Mouse (Mus musculus): Measurements from ENCODE around the gene Gpr143.
"Not testable (repeated sequence)": the region's sequence is repeated elsewhere in the genome, so short reads cannot be mapped to it uniquely, and the experiment has no call there.

The Gpr143 gene

DNA sequence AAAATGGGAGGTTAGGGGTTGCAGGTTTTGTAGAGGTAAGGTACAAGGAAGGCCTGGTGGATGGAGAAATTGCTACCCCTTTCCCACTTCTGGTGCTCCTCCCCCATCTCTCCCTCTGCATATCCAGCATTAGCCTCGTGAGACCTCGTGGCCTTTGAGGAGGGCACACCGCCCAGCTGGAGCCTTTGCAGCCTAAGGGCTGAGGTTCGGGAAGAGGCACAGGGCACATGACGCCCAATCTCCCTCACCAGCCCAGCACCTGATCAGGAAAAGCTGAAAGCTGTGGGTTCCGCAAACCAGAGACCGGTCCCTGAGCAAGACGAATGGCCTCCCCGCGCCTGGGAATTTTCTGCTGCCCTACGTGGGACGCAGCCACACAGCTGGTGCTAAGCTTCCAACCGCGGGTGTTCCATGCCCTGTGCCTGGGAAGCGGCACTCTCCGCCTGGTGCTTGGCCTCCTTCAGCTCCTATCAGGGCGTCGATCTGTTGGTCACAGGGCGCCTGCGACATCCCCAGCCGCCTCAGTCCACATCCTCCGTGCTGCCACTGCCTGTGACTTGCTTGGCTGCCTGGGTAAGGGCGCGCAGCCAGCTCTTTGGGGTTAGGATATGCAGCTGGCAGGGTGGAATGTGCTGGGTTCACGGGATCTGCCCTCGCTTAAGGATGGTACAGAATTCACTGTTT is at the start of gene Gpr143:
Gene Gpr143, plus strand, starts transcription at position 202 of the 684 bp plus-strand sequence.
- peak; percentile 54 for DNase-seq

DNA sequence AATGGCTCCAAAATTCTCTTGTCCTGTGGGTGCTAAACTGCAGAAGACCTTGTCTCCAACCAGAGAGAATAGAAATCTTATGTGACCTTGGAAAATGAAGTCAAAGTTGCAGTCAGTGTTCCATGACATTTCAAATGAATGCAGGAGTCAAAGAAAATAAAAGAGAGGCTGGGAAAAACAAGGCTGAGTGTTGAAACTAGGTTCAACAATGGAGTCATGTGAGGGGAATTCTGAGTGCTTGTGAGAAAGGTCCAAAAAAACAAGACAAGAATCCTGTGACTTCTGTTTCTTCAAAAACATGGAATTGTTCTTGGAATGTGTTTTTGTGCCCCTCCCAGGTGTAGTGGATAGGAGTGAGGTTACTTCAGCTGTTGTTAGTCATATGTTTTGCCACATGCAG is 46.4 kb upstream of the Gpr143 start:
- DNase-seq = no peak

GRCm38 (mm10) chrX:152738191-152738590 is 43.5 kb upstream of the Gpr143 start:
- DNase-seq = no peak

- no peak for DNase-seq
These were observed 42.9 kb upstream of the Gpr143 start for GRCm38 (mm10) chrX:152738759-152739368.

- no peak for DNase-seq
These were observed 38.1 kb upstream of the Gpr143 start for GRCm38 (mm10) chrX:152743642-152744041.

DNA sequence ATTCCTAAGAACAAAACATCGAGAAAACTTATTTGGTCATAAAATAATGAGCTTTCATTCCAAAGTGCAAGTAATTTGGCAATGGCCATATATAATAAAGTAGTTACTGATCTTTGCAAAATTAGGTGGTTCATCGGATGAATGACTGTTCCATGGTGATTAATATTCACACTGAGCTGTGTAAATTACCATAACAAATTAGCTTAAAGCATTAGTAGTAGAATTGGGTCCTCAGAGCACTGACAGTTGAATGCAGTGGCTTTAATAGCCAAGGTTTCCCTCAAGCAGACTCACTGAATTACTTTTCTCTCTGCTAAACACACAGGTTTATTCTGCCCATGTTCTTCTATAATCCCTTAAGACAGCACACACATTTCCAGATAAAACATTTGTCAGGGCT is 35.8 kb upstream of the Gpr143 start:
- no peak for DNase-seq

- DNase-seq = no peak
These were observed 25.9 kb upstream of the Gpr143 start for GRCm38 (mm10) chrX:152755819-152756218.

DNA sequence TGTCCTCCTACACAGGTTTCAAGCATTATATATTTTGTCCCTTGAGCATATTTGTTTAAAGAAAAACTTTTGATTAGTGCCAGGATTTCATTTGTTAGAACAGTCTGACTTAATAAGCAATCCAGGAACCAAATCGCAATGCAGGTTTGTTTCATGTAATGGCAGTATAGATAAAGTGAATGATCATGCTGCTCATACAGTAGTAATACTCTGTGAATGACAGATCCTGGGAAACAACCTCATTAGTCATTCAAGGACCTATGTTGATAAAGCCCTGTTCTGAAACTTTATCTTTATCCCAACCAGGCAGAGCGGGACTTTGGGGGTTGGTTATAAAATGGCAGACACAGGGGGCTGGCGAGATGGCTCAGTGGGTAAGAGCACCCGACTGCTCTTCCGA is 25.4 kb upstream of the Gpr143 start:
- DNase-seq = no peak

DNA sequence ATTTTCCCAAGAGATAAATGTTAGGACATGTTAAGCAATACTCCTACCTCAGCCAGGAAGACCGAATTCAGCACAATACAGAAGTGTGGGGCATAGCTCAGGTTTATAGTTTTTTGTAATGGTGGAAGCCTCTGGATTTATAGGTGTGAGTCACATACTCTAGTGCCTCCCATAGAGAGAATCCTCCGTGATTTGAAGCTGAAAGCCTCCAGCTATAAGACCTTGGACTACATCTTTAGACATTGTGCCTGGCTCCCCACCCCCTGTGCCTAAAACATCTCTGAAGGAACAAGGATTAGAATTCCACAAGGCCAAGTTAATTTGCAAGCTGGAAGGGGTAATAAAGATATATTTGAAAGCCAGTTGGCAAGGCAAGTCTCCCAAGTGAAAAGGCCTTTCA is 19.3 kb upstream of the Gpr143 start:
- DNase-seq = no peak

DNA sequence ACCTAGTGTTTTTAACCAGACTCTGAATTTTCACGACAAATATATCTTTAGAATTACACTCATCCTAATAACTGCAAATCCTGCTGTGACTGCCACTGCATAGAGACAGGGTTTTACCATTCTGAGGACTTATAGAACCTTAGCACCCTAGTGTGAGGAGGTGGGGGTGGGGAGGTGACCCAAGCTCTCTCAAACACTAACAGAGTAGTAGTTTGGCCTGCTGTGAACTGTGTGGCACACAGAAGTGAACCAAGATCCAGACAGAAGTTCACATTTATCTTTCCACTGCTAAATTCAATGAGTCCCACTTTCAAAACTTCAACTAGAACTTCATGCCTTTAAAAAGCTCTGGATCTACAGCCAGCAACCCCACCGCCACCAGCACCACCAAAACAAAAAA is 18.9 kb upstream of the Gpr143 start:
- no peak for DNase-seq

DNA sequence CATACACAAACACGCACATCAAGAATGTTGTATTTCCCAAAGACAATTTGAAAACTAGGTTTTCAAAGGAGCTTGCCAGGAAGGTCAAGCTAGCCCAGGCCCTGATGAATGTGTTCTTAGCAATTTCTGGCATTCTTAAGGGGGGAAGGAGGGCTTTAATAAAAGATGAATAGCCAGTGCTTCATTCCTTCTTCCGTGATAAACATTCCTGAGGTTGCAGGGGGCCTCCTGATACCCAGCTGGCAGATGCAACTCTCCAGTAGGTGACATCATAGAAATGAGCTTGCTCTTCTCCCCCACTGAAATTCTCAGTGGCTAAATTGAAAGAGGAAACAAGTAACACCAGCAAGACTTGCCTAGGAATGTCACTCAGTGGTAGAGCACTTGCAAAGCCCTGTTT is 17.6 kb upstream of the Gpr143 start:
- DNase-seq = no peak

DNA sequence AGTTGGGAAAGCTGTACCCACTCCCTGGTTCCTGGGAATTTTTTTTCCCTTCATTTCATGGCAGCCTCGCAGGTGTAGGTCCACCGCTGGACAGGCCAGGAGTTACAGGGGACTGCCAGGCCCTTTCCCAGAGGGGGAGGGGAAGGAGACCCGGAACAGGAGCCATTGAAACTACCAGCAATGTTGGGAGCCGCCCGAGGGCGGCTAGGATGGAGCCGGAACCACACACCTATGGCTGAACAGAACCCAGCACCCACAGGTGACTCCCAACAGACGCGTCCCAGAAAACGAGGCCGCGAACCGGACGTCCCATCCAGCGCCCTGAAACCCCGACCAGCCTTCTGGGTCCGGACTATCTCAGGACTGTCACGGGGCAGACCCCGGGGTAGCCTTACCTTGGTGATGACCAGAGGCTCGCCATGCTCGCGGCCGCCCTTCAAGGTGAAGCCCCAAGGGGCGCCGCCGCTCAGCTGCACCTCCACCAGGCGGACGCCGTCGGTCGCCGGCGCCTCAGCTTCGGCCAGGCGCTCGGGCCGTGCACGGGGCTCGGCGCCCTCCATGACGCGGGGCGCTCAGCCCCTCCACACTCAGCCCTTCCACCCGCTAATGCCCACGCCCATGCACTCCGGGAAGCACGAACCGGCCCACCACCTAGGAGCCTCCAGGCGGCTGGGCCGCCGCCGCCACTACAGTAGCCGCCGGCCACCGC is 12.7 kb upstream of the Gpr143 start, which contains the start of gene Shroom2:
Gene Shroom2, minus strand, starts transcription at position 575 of the 709 bp plus-strand sequence.
- peak; percentile 41 for DNase-seq

DNA sequence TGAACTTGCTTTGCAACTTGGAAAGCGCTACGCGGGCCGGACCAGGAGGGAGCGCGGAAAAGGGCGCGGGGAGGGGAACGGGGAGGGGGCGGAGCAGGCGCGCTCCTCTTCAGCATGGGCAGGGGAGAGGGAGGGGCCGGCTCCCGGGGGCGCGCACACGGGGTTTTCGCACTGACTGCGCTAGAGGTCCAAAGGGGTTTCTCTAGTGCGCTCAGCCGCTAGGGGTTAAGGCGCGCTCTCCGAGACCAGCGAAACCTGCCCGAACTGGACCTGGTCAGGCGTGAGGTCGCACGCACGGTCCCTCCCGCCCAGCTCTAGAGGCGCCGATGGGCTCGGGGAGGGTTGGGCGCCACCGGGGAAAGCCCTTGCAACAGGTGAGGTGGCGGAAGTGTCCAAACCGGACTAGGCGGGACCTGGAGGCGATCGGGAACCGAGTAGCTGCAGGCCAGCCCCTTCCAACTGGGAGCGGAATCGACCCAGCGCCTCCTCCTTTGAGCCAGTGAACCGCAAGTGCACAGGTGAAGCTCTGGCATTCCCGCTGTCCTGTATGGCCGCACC is 12.0 kb upstream of the Gpr143 start:
- DNase-seq = peak; percentile 76

GRCm38 (mm10) chrX:152788129-152788528 is 6.4 kb downstream of the Gpr143 start:
- DNase-seq = no peak

- no peak for DNase-seq
These were observed 6.9 kb downstream of the Gpr143 start for GRCm38 (mm10) chrX:152788611-152789010.

DNA sequence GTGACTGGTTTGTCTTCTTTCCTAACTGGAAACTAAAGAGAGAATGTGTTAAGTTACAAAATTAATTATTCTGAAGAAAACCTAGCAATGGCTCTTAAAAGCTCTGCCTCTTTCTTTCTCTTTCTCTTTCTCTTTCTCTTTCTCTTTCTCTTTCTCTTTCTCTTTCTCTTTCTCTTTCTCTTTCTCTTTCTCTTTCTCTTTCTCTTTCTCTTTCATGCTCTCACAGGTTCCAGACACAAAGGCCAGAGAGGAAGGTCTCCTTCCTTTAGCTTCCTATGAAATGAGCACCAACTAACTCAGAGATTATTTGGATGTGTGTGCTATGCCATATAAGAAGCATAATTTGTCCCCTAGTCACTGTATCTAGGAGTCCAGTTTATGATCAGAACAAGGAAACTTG is 23.6 kb downstream of the Gpr143 start:
- no peak for DNase-seq

- DNase-seq = no peak
These were observed 31.6 kb downstream of the Gpr143 start for GRCm38 (mm10) chrX:152813339-152813738.

DNA sequence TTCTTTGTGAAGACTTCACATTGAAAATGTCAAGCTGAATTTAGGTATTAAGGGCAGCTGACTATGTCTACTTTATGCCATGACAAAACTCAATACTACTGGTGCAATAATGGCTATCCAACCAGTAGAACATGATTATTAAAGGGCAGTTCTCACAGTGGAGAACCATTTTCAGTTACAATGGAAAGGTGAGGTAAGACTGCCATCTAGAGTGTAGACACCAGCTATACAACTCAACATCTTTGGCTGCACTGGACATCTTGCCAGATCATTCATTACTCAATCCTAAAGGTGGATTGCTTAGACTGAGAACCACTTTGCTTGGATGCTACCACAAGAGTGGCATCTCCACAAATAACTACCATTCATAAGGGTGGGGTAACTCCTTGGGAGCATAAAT is 37.3 kb downstream of the Gpr143 start:
- peak; percentile 45 for DNase-seq

GRCm38 (mm10) chrX:152831003-152831550 is 49.4 kb downstream of the Gpr143 start:
- not testable (repeated sequence) for DNase-seq

DNA sequence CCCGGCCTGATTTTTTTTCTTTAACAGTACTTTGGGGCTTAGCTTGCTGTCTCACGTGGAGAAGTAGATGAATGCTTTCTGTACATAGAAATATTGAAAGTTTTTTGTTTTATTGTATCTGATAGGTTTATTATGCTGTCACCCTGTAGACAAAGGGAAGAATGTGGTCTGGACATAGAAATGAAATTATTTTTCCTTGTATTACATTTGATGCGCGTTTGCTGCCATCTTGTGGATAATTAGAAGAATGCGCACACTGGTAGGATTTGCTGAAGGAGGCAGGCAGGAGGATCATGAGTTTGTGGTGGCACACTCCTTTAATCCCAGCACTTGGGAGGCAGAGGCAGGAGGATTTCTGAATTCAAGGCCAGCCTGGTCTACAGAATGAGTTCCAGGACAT is 53.2 kb downstream of the Gpr143 start:
- DNase-seq = peak; percentile 43

- no peak for DNase-seq
These were observed 73.5 kb downstream of the Gpr143 start for GRCm38 (mm10) chrX:152855076-152855772.
